Mouse (Mus musculus) gastrocnemius, adult 2 months (tissue): ENCODE data around the gene Sprr1b. TPM values are rescaled to one million over a fixed set of nuclear protein-coding genes. Genes with fewer than 3 reads are reported as not detected.

Source experiments
- DNase-seq: peaks from one replicate; pipeline ENCODE4 v3.0.0; 2022
- H3K27ac ChIP-seq: fragments of 200-600 bp; 2 replicates; pipeline ENCODE4 v1.8.1; 2022; ENCODE audit warnings: mild to moderate bottlenecking
- H3K4me3 ChIP-seq: fragments of 200-600 bp; 2 replicates; pipeline ENCODE4 v1.8.1; 2022; ENCODE audit warnings: mild to moderate bottlenecking, moderate library complexity
- CTCF ChIP-seq: fragments of 200-600 bp; IDR thresholded peaks from 2 replicates; pipeline ENCODE4 v1.8.1; 2022; ENCODE audit warnings: antibody characterized with exemption, mild to moderate bottlenecking, moderate library complexity
- intact Hi-C: fragments of 180-260 bp; cut with DNase I; formaldehyde crosslinking; loops from one replicate; pipeline ENCODE4 v1.15.1; 2025
- total RNA-seq, 2 experiments: library from RNA; stranded (reverse); gene quantifications; 2 replicates each; pipeline ENCODE4 v1.2.3; 2021

Sprr1b gene
- total RNA-seq, 2 experiments from 2014 or later: not detected

DNA sequence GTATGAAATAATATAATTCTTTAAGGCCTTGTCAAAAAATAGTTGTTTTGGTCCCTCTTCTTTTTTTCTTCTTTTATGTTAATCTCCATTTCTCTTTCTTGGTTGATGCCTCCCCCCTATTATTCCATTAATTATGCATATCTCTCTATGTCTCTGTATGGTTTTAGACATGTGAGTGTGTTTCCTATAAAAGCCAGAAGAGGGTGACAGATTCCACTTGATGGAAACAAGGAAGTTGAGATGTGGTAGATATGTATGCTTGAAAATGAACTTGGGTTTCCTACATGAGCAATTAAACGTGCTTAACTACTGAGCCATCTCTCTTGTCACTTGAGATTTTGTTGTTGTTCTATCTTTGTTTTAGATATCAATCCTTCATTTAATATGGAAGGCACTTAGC lies 44.3 kb downstream of the Sprr1b start:
- no peak for TF ChIP-seq CTCF
- no peak overlapping the region for H3K27ac ChIP-seq
- DNase-seq: no peak
- intact Hi-C loops: no loop called here
- no peak overlapping the region for H3K4me3 ChIP-seq

Other genes with a start within 250 kb of the Sprr1b start
- gene Sprr2a1, start 223.0 kb downstream of the Sprr1b start, total RNA-seq: not detected
- not detected for gene Sprr2a2, start 222.9 kb downstream of the Sprr1b start, total RNA-seq
- gene Sprr2a3, start 153.4 kb downstream of the Sprr1b start, total RNA-seq: not detected
- not detected for gene Sprr2b, start 122.2 kb downstream of the Sprr1b start, total RNA-seq
- not detected for gene Sprr2d, start 99.6 kb downstream of the Sprr1b start, total RNA-seq
- not detected for gene Sprr2e, start 86.6 kb downstream of the Sprr1b start, total RNA-seq
- gene Sprr2f, start 73.6 kb downstream of the Sprr1b start, total RNA-seq: not detected
- gene Sprr2h, start 53.1 kb downstream of the Sprr1b start, total RNA-seq: not detected
- not detected for gene Sprr2i, start 30.8 kb downstream of the Sprr1b start, total RNA-seq
- not detected for gene Sprr2j-ps, start 20.7 kb downstream of the Sprr1b start, total RNA-seq
- 1 to 10 TPM; 2.6 to 6.5 TPM for gene Gm9774, start 9.4 kb downstream of the Sprr1b start, total RNA-seq
- gene Sprr2k, start 6.2 kb downstream of the Sprr1b start, total RNA-seq: not detected
- gene Sprr3, start 19.9 kb upstream of the Sprr1b start, total RNA-seq: not detected
- gene Sprr1a, start 47.1 kb upstream of the Sprr1b start, total RNA-seq: not detected
- not detected for gene Sprr4, start 61.7 kb upstream of the Sprr1b start, total RNA-seq
- not detected for gene 2310046K23Rik, start 95.7 kb upstream of the Sprr1b start, total RNA-seq
- gene Ivl, start 134.9 kb upstream of the Sprr1b start, total RNA-seq: not detected
- not detected for gene Smcp, start 150.2 kb upstream of the Sprr1b start, total RNA-seq
- gene 2210017I01Rik, start 168.7 kb upstream of the Sprr1b start, total RNA-seq: not detected
- not detected for gene Lce6a, start 182.9 kb upstream of the Sprr1b start, total RNA-seq
- gene Lce1a1, start 209.5 kb upstream of the Sprr1b start, total RNA-seq: not detected
- not detected for gene Lce1b, start 218.1 kb upstream of the Sprr1b start, total RNA-seq
- gene Lce1a2, start 231.5 kb upstream of the Sprr1b start, total RNA-seq: not detected
- not detected for gene Lce1c, start 240.5 kb upstream of the Sprr1b start, total RNA-seq
- not detected for gene Lce1d, start 248.4 kb upstream of the Sprr1b start, total RNA-seq